Mouse (Mus musculus): ENCODE results near the gene Zfp866. TPM values are rescaled to one million over a fixed set of nuclear protein-coding genes. Genes with fewer than 3 reads are reported as not detected.
A peak's percentile ranks its signal among the peaks of the same experiment; 100 is the strongest.

Zfp866 gene
- polyA plus RNA-seq, 1 experiment from 2014 or later = 38.2 TPM

DNA sequence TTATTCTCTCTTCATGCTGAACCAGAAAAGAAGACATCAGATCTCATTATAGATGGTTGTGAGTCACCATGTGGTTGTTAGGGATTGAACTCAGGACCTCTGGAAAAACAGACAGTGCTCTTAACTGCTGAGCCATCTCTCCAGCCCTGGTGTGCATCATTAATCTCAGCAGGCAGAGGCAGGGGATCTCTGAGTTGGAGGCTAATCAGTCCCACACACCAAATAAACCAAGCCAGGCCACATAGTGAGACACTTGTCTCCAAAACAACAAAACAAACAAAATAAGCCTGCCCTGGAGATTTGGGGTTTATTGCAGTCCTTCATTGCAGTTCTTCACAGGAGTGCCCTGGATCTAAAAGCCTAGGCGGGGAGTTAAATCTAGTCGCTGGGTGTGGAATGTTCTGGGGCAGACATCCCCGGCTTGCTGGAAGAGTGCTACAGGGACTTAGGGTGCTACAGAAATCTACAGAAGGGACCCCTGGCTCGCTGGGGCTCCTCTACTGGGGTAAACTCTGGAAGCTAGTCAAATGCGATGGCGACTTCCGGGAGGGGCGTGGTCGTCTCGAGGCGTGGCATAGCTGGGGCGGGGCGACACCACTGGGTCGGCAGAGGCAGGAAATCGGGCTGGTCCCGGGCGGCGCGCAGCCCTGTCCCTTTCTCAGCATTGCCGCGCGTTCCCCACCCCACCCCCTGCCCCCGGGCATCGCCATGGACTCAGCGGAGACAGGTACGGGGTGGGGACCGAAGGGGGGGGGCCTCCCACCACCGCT is 17.3 kb upstream of the Zfp866 start, which contains the start of gene Gmip:
Gmip (plus strand) TSS at position 586 of the 770 bp plus-strand sequence.
- peak within 1 kb of the TSS; percentile 67 for H3K9ac ChIP-seq
- H3K27me3 ChIP-seq = no peaks in the 10 kb centered on the region
- H3K36me3 ChIP-seq = peaks cover 69% of the 10 kb centered on the region
- H3K9me3 ChIP-seq = no peaks in the 10 kb centered on the region
- WGBS = 4% methylated on average over 28 of the region's 28 CpGs
- peak within 1 kb of the TSS; percentile 56 for H3K4me3 ChIP-seq
- ATAC-seq (ENCODE audit: low FRiP score, low read depth) = peak; percentile 26; the same call in 1 of the 2 replicates
- H3K27ac ChIP-seq = no peak within 1 kb of the TSS
- peaks cover 8% of the 10 kb centered on the region for H3K4me1 ChIP-seq
- H3K4me2 ChIP-seq (replicated peaks) = peak within 1 kb of the TSS; percentile 93

DNA sequence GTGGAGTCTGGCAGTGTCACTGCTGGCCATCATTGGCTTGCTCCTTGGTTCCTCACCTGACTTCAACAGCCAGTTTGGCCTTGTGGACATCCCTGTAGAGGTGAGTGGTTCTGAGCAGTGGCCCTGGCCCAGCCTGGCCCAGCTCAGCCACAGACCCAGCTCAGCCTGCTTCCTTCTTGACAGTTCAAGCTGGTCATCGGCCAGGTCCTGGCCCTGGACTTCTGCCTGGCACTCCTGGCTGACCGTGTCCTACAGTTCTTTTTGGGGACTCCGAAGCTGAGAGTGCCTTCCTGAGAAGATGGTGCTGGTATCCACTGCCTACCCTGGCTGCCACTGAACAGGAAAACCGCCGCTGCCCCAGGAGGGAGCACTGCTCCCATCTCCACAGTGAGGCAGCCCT is 16.3 kb upstream of the Zfp866 start:
- Histone ChIP-seq H3K9me3 (no peaks in the 10 kb centered on the region), H3K4me3 (no peak overlapping the region), H3K9ac (no peak overlapping the region), H3K4me1 (peaks cover 8% of the 10 kb centered on the region), H3K27ac (no peak overlapping the region), H3K4me2 (replicated peaks) (no peak overlapping the region), H3K27me3 (no peaks in the 10 kb centered on the region), H3K36me3 (peaks cover 73% of the 10 kb centered on the region)
- ATAC-seq (ENCODE audit: low FRiP score, low read depth) = no peak
- WGBS = 91% methylated on average over 5 of the region's 5 CpGs

DNA sequence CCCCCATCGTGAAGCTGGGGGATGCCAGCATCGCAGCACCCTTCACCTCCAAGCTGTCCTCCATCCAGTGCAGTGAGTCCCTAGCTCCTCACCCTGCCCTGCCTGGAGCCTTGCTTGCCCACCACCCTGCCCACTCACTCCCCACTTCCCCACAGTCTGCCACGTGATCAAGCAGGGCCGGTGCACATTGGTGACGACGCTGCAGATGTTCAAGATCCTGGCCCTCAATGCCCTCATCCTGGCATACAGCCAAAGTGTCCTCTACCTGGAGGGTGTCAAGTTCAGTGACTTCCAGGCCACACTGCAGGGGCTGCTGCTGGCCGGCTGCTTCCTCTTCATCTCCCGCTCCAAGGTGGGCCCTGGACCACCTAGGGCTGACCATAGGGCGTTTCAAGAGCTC is 14.5 kb upstream of the Zfp866 start:
- WGBS = 93% methylated on average over 9 of the region's 9 CpGs
- no peak overlapping the region for H3K27ac ChIP-seq

DNA sequence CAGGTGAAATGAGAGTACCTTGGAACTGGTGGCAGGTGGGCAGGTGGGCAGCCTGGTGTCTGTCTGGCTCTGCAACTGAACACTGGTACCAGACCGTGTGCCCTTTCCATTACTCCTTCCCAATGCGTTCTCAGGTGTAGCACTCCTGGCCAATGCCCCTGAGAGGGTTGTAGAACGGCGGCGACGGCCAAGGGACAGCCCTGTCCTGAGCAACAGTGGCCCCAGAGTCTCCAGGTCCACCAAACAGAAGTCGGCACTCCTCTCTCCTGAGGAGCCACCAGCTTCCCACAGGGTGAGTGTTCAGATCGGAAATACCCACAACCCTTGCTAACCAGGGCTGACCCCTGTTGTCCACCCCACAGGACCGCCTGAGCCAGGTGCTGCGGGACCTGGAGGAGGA is 14.1 kb upstream of the Zfp866 start:
- H3K9me3 ChIP-seq = no peaks in the 10 kb centered on the region
- peaks cover 81% of the 10 kb centered on the region for H3K36me3 ChIP-seq
- no peak overlapping the region for H3K4me3 ChIP-seq
- no peak overlapping the region for H3K4me2 ChIP-seq (replicated peaks)
- peaks cover 8% of the 10 kb centered on the region for H3K4me1 ChIP-seq
- no peaks in the 10 kb centered on the region for H3K27me3 ChIP-seq
- WGBS = 94% methylated on average over 10 of the region's 10 CpGs
- ATAC-seq (ENCODE audit: low FRiP score, low read depth) = no peak
- H3K9ac ChIP-seq = no peak overlapping the region
- H3K27ac ChIP-seq = no peak overlapping the region

More for the DNA sequence above, 14.5 kb upstream of the Zfp866 start:
- peaks cover 8% of the 10 kb centered on the region for H3K4me1 ChIP-seq
- no peaks in the 10 kb centered on the region for H3K9me3 ChIP-seq
- ATAC-seq (ENCODE audit: low FRiP score, low read depth) = no peak
- H3K4me3 ChIP-seq = no peak overlapping the region
- no peaks in the 10 kb centered on the region for H3K27me3 ChIP-seq
- H3K9ac ChIP-seq = no peak overlapping the region
- no peak overlapping the region for H3K4me2 ChIP-seq (replicated peaks)
- peaks cover 77% of the 10 kb centered on the region for H3K36me3 ChIP-seq

DNA sequence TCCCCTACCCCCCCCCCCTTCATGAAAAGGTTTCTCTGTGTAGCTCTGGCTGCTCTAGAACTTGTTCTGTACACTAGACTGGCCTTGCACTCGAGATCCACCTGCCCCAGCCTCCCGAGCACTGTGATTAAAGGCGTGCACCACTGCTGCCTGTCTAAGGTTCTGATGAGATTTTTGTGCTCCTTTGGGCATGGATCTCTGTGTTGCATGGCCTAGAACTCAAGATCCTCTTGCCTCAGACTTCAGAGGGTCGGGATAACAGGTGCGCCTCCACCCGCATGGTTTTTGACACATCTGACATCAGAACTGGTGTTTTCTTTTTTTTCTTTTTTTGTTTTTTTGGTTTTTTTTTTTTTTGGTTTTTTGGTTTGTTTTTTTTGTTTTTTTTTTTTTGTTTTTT is 13.6 kb upstream of the Zfp866 start:
- Histone ChIP-seq H3K9ac (no peak overlapping the region), H3K36me3 (peaks cover 87% of the 10 kb centered on the region), H3K4me1 (peaks cover 8% of the 10 kb centered on the region), H3K27me3 (no peaks in the 10 kb centered on the region), H3K4me3 (no peak overlapping the region), H3K4me2 (replicated peaks) (no peak overlapping the region), H3K27ac (no peak overlapping the region), H3K9me3 (no peaks in the 10 kb centered on the region)
- 92% methylated on average over 6 of the region's 6 CpGs for WGBS
- ATAC-seq (ENCODE audit: low FRiP score, low read depth) = no peak

DNA sequence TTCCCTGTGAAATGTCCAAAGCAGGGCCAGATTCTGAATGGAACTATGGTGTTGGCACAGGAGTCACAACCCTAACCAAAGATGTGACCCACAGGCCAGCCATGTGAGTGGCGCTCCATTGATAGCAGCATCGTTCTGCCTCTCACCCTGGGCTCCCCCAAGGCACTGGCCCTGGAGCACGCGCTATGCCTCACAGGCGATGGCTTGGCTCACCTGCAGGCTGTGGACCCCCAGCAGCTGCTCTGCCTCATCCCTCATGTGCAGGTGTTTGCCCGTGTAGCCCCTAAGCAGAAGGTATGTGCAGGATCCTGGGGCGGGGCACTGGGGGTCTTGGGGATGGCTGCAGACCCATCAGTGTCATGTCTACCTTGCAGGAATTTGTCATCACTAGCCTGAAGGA is 12.4 kb upstream of the Zfp866 start:
- Histone ChIP-seq H3K4me2 (replicated peaks) (no peak overlapping the region), H3K4me3 (no peak overlapping the region), H3K27ac (no peak overlapping the region), H3K9ac (no peak overlapping the region), H3K9me3 (no peaks in the 10 kb centered on the region), H3K36me3 (peaks cover 98% of the 10 kb centered on the region), H3K27me3 (no peaks in the 10 kb centered on the region), H3K4me1 (no peaks in the 10 kb centered on the region; the same call in 1 of the 2 replicates)
- ATAC-seq (ENCODE audit: low FRiP score, low read depth) = no peak
- 93% methylated on average over 7 of the region's 7 CpGs for WGBS

DNA sequence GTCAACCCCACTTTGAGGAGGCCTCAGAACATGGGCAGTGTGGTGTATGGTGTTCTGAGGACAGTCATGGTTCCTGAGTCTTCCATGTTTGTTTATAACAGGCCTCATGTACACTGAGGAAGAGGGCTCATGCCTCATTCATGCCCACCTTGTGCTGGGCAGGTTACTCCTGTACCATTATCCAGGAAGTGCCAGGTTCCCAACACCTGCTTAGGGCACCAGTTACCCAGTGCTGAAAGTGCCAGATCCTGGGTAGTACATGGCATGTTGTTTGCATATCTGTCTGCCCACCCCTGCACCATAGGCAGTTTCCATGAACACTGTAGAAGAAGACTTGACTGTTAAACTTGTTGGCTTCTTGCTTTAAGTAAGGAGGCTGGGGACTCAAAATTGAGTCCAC is 11.2 kb upstream of the Zfp866 start:
- H3K4me2 ChIP-seq (replicated peaks) = no peak overlapping the region
- H3K27me3 ChIP-seq = no peaks in the 10 kb centered on the region
- no peak overlapping the region for H3K9ac ChIP-seq
- ATAC-seq (ENCODE audit: low FRiP score, low read depth) = no peak
- no peaks in the 10 kb centered on the region for H3K4me1 ChIP-seq
- H3K27ac ChIP-seq = no peak overlapping the region
- H3K9me3 ChIP-seq = no peaks in the 10 kb centered on the region
- no peak overlapping the region for H3K4me3 ChIP-seq
- H3K36me3 ChIP-seq = peaks cover 98% of the 10 kb centered on the region

DNA sequence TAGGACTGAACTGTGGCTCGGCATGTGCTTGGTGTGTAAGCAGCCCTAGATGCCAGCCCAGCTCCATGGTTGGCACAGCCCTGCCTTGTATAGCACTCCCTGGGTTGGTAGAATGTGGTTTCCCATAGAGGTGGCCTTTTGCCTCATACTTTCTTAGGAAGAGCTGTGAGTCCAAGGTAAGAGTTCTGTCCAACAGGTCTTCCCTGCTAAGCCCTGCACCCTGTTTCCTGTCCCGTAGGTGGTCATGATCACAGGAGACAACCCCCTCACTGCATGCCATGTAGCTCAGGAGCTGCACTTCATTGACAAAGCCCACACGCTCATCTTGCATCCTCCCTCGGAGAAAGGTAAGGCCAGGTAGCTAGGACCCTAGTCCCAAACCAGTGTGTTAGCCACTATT is 10.8 kb upstream of the Zfp866 start:
- H3K9ac ChIP-seq = no peak overlapping the region
- H3K27me3 ChIP-seq = no peaks in the 10 kb centered on the region
- H3K4me1 ChIP-seq = no peaks in the 10 kb centered on the region
- H3K36me3 ChIP-seq = peaks cover 98% of the 10 kb centered on the region
- ATAC-seq (ENCODE audit: low FRiP score, low read depth) = no peak
- H3K4me3 ChIP-seq = no peak overlapping the region
- H3K27ac ChIP-seq = no peak overlapping the region
- H3K4me2 ChIP-seq (replicated peaks) = no peak overlapping the region
- 96% methylated on average over 4 of the region's 4 CpGs for WGBS
- no peaks in the 10 kb centered on the region for H3K9me3 ChIP-seq

DNA sequence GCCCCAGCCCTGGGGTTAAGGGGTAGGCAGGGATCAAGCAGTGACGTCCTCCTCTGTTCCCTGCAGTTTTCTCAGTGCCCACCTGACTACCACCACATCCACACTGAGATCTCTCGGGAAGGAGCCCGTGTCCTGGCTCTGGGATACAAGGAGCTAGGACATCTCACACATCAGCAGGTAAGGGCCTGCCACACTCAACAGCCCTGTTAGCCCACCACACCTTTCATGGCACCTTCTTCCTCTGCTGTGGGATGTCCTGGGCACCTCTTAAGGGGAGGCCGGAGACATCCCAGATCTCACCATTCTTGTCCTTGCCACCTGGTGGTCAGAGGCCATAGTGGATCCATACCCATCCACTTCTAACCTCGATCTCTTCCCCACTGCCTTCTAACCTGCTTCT is 9.0 kb upstream of the Zfp866 start:
- peaks cover 98% of the 10 kb centered on the region for H3K36me3 ChIP-seq
- H3K4me3 ChIP-seq = no peak overlapping the region
- H3K9me3 ChIP-seq = no peaks in the 10 kb centered on the region
- H3K27ac ChIP-seq = no peak overlapping the region
- 86% methylated on average over 5 of the region's 5 CpGs for WGBS
- ATAC-seq (ENCODE audit: low FRiP score, low read depth) = no peak
- H3K4me2 ChIP-seq (replicated peaks) = no peak overlapping the region
- no peaks in the 10 kb centered on the region for H3K27me3 ChIP-seq
- H3K4me1 ChIP-seq = no peaks in the 10 kb centered on the region
- H3K9ac ChIP-seq = no peak overlapping the region

DNA sequence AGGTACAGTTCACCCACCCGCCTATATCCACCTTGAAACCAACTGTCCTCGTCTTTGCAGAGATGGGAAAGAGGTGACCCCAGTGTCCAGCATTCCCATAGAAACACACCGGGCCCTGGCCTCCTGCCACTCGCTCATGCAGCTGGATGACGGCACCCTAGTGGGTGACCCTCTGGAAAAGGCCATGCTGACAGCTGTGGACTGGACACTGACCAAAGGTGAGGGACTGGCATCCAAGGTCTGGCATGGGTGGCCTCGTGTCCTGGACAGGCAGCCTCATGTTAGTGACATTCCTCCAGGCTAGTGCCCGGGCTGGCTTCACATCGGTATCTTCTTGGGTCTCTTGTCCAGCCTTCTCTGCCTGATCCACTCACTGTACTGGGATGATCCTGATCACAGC is 8.3 kb upstream of the Zfp866 start:
- 92% methylated on average over 8 of the region's 8 CpGs for WGBS
- H3K27me3 ChIP-seq = no peaks in the 10 kb centered on the region
- no peak overlapping the region for H3K27ac ChIP-seq
- H3K36me3 ChIP-seq = peaks cover 100% of the 10 kb centered on the region
- no peak overlapping the region for H3K4me3 ChIP-seq
- H3K9ac ChIP-seq = no peak overlapping the region
- H3K4me1 ChIP-seq = no peaks in the 10 kb centered on the region
- no peak overlapping the region for H3K4me2 ChIP-seq (replicated peaks)
- no peaks in the 10 kb centered on the region for H3K9me3 ChIP-seq
- ATAC-seq (ENCODE audit: low FRiP score, low read depth) = no peak

DNA sequence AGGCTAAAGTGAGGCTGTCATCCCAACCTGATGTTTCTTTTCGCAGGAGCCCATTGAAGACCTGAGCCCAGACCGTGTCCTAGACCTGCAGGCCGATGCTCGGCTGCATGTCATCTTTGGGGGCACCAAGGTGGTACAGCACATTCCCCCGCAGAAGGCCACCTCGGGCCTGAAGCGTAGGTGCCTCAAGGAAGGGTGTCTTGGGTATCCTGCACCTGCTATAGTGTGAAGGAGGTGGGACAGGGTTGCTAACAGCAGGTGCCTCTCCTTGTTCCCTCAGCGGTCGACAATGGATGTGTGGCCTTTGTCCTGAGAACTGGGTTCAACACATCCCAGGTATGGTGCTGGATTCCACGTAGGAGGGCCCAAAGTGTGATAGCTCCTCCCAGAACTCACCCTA is 6.7 kb upstream of the Zfp866 start:
- ATAC-seq (ENCODE audit: low FRiP score, low read depth) = no peak
- no peak overlapping the region for H3K4me2 ChIP-seq (replicated peaks)
- peaks cover 99% of the 10 kb centered on the region for H3K36me3 ChIP-seq
- no peaks in the 10 kb centered on the region for H3K27me3 ChIP-seq
- H3K4me1 ChIP-seq = peaks cover 7% of the 10 kb centered on the region
- WGBS = 95% methylated on average over 10 of the region's 10 CpGs
- H3K27ac ChIP-seq = no peak overlapping the region
- no peak overlapping the region for H3K9ac ChIP-seq
- no peak overlapping the region for H3K4me3 ChIP-seq
- no peaks in the 10 kb centered on the region for H3K9me3 ChIP-seq

DNA sequence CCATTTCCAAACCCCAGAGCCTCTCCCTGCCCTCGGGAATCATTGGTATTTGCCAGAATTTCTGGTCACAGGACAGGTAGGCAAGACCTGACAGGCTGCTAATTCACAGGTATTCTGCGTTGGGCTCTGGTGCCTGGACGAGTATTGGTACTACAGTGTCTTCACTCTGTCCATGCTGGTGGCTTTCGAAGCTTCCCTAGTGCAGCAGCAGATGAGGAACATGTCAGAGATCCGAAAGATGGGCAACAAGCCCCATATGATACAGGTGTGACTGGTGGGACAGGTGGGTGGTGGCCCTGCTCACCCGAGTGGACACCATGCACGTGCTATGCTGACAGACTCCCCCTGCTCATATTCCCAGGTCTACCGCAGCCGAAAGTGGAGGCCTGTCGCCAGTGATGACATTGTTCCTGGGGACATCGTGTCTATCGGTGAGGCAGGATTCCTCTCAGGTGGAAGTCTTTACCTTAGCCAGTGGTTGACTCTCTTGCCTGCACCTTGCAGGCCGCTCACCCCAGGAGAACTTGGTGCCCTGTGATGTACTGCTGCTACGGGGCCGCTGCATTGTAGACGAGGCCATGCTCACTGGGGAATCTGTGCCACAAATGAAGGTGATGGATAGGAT is 5.9 kb upstream of the Zfp866 start:
- Histone ChIP-seq H3K9me3 (no peaks in the 10 kb centered on the region), H3K27me3 (no peaks in the 10 kb centered on the region), H3K4me3 (no peak overlapping the region), H3K27ac (no peak overlapping the region), H3K4me2 (replicated peaks) (no peak overlapping the region), H3K36me3 (peaks cover 91% of the 10 kb centered on the region), H3K4me1 (peaks cover 15% of the 10 kb centered on the region), H3K9ac (no peak overlapping the region)
- 93% methylated on average over 16 of the region's 16 CpGs for WGBS
- no peak for ATAC-seq (ENCODE audit: low FRiP score, low read depth)

DNA sequence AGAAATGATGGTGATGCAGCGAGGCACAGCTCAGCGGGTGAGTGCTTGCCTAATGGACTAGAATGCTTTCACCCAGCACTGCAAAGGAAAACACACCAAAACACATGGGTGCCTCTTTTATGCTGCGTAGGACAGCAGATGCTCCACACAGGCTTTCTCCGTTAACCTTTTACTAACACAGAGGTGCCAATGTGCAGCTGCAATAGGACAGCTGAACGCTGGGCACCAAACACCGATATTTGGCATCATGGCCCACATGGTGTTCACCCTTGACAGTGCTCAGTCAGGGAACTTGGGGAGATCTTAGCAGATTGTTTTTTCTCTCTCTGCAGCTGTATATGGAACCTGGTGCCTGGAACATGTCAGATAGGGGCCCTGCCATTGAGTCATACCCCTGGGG is 3.9 kb upstream of the Zfp866 start:
- Histone ChIP-seq H3K9ac (no peak overlapping the region), H3K27ac (no peak overlapping the region), H3K9me3 (no peaks in the 10 kb centered on the region), H3K4me1 (peaks cover 22% of the 10 kb centered on the region), H3K4me3 (no peak overlapping the region), H3K4me2 (replicated peaks) (no peak overlapping the region), H3K36me3 (peaks cover 71% of the 10 kb centered on the region), H3K27me3 (no peaks in the 10 kb centered on the region)
- ATAC-seq (ENCODE audit: low FRiP score, low read depth) = no peak
- WGBS = 93% methylated on average over 6 of the region's 6 CpGs
